Mouse (Mus musculus) megakaryocyte, embryonic 14.5 days (primary cell): ENCODE measurements around the gene Sox6. TPM values are rescaled to one million over a fixed set of nuclear protein-coding genes. Genes with fewer than 3 reads are reported as not detected.

ENCODE experiments used
- H3K27me3 ChIP-seq: replicated peaks from 2 replicates; pipeline ENCODE3; 2012; ENCODE audit warnings: inconsistent platforms
- H3K36me3 ChIP-seq: replicated peaks from 2 replicates; pipeline ENCODE3; 2012; ENCODE audit warnings: low read length, inconsistent platforms, mixed read lengths
- H3K4me1 ChIP-seq: 2 replicates; pipeline ENCODE4 v1.6.1; 2012; ENCODE audit warnings: inconsistent platforms
- H3K4me3 ChIP-seq: replicated peaks from 2 replicates; pipeline ENCODE3; 2012; ENCODE audit warnings: moderate library complexity, mild to moderate bottlenecking, inconsistent platforms
- H3K9me3 ChIP-seq: 2 replicates; pipeline ENCODE4 v1.6.1; 2012; ENCODE audit warnings: inconsistent platforms
- FLI1 ChIP-seq: IDR thresholded peaks from 2 replicates; pipeline ENCODE4 v1.6.1; 2012; ENCODE audit warnings: low read length, inconsistent platforms, mixed read lengths
- GATA1 ChIP-seq: IDR thresholded peaks from 3 replicates; pipeline ENCODE4 v1.6.1; 2012; ENCODE audit warnings: mixed read lengths, low read length, inconsistent platforms, borderline replicate concordance
- polyA plus RNA-seq: library from polyadenylated mRNA; stranded (reverse); fragments of >175 nt; gene quantifications from 2 replicates; pipeline ENCODE4 v1.2.3, GENCODE M21; 2012; ENCODE audit warnings: low replicate concordance; ENCODE audit not compliant: insufficient read depth

Sox6 gene
- polyA plus RNA-seq, 1 experiment, result 0.17 TPM

DNA sequence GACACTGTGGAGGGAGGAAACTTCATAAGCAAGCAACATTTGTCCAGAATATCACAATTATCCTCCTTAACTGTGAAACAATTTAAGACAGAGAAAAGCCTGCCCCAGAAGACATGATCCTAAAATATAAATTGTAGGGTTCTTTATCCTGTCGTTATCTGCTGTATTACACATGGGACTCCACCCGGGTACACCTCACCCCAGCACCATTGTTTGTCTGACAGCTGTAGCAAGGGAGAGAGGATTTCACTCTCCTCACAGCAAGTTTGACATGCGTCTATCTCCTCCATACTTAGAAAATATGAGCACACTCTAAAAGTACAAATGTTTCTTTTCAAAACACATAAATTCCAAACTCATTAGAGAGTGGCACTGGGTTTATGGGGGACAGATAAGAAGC, 198.0 kb downstream of the Sox6 start:
- no peak for TF ChIP-seq FLI1
- TF ChIP-seq GATA1, result no peak
- H3K9me3 ChIP-seq, result no peaks in the 10 kb centered on the region
- peaks cover 4% of the 10 kb centered on the region; the same call in 1 of the 2 replicates for H3K4me1 ChIP-seq
- H3K4me3 ChIP-seq, result no peak overlapping the region
- H3K36me3 ChIP-seq, result no peaks in the 10 kb centered on the region
- no peaks in the 10 kb centered on the region for H3K27me3 ChIP-seq

DNA sequence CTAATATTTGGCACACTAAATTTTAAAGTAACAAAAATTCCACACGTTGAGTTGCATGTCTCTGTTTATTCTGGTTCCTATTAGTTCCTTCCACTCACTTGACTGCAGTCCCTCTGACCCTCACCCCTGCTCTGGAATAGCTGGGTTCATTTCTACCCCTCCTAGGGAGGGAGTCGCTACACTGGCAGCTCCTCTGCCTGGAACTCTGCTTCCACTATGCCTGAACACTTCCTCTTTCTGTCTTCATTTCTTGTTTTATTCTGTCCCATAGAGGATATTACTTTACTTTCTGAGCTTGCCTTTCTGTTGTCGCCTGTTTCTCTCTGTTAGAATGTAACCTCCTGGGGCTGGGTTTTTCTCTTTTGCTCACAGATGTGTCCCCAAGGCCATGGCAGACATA, 203.6 kb downstream of the Sox6 start:
- Histone ChIP-seq H3K36me3 (no peaks in the 10 kb centered on the region), H3K4me1 (peaks cover 9% of the 10 kb centered on the region)
- TF ChIP-seq GATA1 (no peak), FLI1 (no peak)

DNA sequence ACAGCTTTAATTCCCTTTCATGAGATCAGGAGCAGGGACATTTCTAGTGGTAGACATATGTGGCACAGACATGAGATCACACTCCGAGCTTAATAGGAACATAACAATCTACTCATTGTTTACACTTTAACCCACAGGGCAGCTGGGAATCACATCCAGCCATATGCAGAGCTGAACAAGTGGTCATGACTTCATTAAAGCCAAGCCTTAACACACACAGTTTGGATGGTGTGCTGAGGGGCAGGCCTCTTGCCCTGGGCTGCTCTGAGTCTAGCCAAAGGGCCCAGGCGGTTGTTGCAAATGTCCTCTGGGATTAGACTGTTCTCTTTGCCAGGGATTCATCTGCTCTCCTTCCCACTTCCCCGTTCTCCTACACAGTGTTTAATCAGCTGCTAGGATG, 204.9 kb downstream of the Sox6 start:
- no peaks in the 10 kb centered on the region for H3K36me3 ChIP-seq
- no peaks in the 10 kb centered on the region for H3K9me3 ChIP-seq
- H3K4me3 ChIP-seq, result no peak overlapping the region
- TF ChIP-seq GATA1 (no peak), FLI1 (no peak)
- H3K4me1 ChIP-seq, result peaks cover 9% of the 10 kb centered on the region
- H3K27me3 ChIP-seq, result peaks cover 2% of the 10 kb centered on the region

More for the DNA sequence above, 203.6 kb downstream of the Sox6 start:
- Histone ChIP-seq H3K27me3 (peaks cover 2% of the 10 kb centered on the region), H3K9me3 (no peaks in the 10 kb centered on the region), H3K4me3 (no peak overlapping the region)

DNA sequence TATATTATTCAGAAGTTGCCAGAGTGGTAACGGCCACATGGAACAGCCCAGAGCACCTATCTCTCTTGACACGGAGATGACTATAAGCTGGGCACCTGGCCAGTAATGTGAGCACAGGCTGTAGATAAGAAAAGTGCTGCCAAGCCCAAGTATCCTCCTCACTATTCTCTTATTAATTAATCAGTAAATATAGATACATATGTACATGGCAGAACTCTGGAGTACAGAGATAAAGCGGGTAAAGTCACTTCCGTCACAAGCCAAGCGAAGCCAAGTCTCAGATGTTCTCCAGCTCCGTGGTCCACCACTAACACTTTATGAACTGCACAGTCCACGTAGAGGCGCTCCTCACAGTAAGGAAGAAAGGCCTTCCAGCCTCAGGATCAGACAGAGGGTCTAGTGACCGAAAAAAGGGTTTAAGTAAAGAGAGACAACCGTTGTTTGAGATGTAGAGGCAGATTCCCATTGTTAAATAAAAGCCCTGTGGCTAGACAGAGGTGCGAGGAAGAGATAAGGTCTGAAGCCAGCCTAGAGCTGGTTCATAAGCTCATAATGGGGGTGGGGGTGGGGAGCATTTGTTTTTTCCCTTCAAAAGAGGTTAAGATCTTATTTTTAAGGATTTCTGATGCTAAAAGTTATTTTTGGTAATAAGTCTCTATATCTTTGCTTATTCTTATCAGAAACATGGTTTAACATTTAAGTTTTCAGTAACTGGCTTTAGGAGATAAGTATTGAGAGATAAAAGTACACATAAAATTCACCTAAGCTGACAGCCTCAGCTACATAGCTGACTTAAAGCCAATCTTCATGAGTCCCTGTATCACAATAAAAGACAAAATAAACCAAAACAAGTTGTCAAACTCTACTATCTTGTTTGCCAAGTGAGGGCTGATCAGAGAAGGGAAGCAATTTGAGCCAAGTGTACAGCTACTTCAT, 207.4 kb downstream of the Sox6 start:
- peaks cover 16% of the 10 kb centered on the region for H3K4me1 ChIP-seq

DNA sequence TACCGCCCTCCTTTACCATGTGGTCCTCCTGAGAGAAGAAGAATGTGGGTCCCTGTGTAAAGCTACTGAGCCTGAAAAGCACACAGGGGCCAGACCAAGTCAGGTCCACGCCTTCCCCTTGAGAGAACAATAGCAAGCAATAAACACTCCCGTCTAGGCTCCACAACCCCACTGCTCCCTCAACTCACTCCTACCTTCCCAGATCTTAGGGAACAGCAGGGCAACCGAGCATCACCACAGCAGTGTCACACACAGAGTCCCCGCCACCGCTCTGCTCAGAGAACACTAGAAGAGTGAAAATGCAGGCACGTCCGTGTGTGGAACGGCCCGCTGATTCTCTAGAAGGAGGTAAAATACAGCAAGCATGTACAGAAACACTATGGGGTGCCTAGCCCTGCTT, 208.2 kb downstream of the Sox6 start:
- Histone ChIP-seq H3K4me3 (no peak overlapping the region), H3K4me1 (peaks cover 16% of the 10 kb centered on the region), H3K36me3 (no peaks in the 10 kb centered on the region), H3K27me3 (peaks cover 4% of the 10 kb centered on the region), H3K9me3 (no peaks in the 10 kb centered on the region)
- no peak for TF ChIP-seq GATA1

More for the DNA sequence above, 207.4 kb downstream of the Sox6 start:
- TF ChIP-seq FLI1, result no peak
- no peak for TF ChIP-seq GATA1
- Histone ChIP-seq H3K27me3 (peaks cover 4% of the 10 kb centered on the region), H3K4me3 (no peak overlapping the region), H3K36me3 (no peaks in the 10 kb centered on the region), H3K9me3 (no peaks in the 10 kb centered on the region)

DNA sequence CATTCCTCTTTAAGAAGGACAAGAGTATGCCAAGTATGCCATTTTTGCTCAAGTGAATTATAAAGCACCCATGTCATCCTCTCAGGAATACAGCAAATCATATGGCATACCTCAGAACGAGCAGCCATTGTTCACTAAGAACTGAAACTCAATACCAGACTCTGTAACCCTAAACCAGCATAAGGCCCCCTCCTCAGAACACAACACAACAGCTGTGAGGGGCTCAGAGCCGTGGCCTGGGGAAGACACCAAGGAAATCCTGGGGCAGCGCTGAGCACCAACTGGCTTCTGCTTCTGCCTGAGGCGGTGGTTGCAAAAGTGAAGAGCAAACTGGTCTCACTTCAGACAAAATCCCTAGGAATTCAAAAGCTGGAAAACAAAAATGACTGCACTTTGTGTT, 208.8 kb downstream of the Sox6 start:
- TF ChIP-seq GATA1, result no peak
- no peak for TF ChIP-seq FLI1
- Histone ChIP-seq H3K9me3 (no peaks in the 10 kb centered on the region), H3K36me3 (no peaks in the 10 kb centered on the region), H3K4me3 (no peak overlapping the region), H3K4me1 (peaks cover 16% of the 10 kb centered on the region), H3K27me3 (peaks cover 4% of the 10 kb centered on the region)

DNA sequence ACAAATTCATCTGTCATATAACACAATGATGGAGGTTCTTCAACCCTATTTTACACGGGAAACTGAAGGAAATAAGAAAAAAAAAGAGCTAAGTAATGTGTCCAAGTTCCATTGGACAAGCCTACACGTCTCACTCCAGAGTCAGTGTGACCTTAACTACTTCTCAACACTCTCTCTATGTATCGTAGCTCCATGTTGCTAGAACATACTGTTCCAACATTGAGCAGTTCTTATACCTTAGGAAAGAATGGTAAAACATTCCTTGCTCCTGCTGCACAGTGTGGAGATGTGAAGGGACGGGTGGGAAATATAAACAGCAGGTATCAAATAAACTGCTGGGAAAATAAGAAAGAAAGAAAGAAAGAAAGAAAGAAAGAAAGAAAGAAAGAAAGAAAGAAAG, 209.3 kb downstream of the Sox6 start:
- H3K4me1 ChIP-seq, result peaks cover 16% of the 10 kb centered on the region

DNA sequence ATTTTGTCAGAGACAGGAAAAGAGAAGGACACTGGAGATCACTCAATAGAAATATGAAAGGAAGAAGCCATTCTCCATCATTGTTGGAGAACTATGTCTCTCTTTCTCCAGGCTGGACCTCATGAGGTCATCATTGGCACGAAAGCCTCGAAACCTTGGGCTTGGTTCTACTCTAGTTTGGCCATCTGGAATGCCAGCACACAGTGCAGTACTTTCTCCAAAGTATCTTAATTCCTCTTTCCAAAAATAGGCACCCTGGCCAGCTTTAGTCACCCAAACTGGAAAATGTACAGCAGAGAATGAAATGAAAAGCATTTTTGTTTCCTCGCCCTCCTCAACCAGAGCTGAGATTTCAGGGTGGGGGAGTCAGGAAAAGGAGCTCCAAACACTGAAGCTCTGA, 213.3 kb downstream of the Sox6 start:
- H3K36me3 ChIP-seq, result no peaks in the 10 kb centered on the region
- TF ChIP-seq FLI1, result no peak
- no peak for TF ChIP-seq GATA1
- H3K4me3 ChIP-seq, result no peak overlapping the region
- H3K9me3 ChIP-seq, result no peaks in the 10 kb centered on the region
- peaks cover 3% of the 10 kb centered on the region for H3K27me3 ChIP-seq
- peaks cover 8% of the 10 kb centered on the region for H3K4me1 ChIP-seq

More for the DNA sequence above, 209.3 kb downstream of the Sox6 start:
- Histone ChIP-seq H3K36me3 (no peaks in the 10 kb centered on the region), H3K9me3 (no peaks in the 10 kb centered on the region), H3K4me3 (no peak overlapping the region), H3K27me3 (peaks cover 4% of the 10 kb centered on the region)
- TF ChIP-seq GATA1 (no peak), FLI1 (no peak)

DNA sequence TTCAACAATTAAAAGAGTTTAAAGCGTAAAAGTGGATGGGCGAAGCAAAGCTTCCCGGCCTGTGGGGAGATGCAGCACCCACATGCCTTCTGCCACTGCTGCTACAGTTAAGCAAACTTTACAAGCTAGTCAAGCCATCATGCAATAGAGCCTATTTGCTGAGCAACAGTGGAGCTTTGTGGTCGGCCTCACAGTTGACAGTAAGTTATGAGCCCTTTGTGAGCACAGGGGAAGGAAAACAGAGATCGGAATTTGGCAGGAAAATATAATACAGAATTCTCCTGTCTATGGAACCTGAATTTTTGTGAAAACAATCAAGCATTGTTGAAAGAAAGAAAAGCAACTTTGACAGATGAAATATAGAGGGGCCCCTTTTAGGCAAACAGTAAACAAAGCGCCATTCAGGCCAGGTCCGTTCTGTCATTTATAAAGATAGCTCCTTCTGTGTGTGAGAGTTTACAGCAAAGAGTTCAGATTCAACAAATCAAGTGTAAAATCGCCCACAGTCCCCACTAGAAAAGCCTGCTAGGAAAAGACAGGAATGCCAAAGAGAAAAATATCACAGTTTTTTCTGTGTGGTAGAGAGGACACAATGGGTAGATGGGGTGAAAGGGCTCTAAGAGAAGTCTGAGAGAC, 213.9 kb downstream of the Sox6 start:
- H3K9me3 ChIP-seq, result no peaks in the 10 kb centered on the region
- no peak for TF ChIP-seq FLI1
- TF ChIP-seq GATA1, result no peak
- H3K36me3 ChIP-seq, result no peaks in the 10 kb centered on the region
- no peak overlapping the region for H3K4me3 ChIP-seq
- H3K27me3 ChIP-seq, result peaks cover 2% of the 10 kb centered on the region
- peaks cover 7% of the 10 kb centered on the region for H3K4me1 ChIP-seq

DNA sequence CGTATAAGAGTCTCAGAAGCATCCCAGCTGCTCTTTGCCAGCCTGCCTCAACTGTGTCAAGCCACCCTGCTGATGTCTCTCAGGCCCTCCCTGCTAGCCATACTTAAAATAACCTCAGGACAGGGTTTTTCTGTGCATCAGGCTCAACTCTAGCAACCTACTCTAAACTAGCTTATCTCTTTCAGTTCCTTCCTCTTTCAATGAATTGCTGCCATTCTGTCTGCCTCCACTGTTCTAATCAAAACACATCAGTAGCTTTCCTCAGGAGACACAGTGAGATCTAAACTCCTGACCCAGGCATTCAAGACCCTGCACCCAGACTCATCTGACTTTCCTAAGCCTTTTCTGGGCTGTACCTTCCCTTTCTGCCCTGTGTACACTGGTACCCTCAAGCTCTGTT, 219.5 kb downstream of the Sox6 start:
- TF ChIP-seq FLI1 (no peak), GATA1 (no peak)
- no peaks in the 10 kb centered on the region for H3K27me3 ChIP-seq
- no peaks in the 10 kb centered on the region for H3K9me3 ChIP-seq
- no peaks in the 10 kb centered on the region for H3K36me3 ChIP-seq
- no peak overlapping the region for H3K4me3 ChIP-seq
- H3K4me1 ChIP-seq, result peaks cover 6% of the 10 kb centered on the region; the same call in 1 of the 2 replicates
